Comparison of ENCODE assay signal across 25 mouse cellular contexts in genomic region chr11:98820968-98821367, GRCm38 (mm10). TPM values are rescaled to one million over a fixed set of nuclear protein-coding genes. Genes with fewer than 3 reads are reported as not detected.
DNase-seq lines count a peak whose midpoint lies in the region; ATAC-seq and TF ChIP-seq lines count a peak whose summit lies in the region.
"Had no signal": no experiment of that assay in that cellular context is flagged by ENCODE, and none has a peak within 500 bp of the region (broad histone marks: within the 10 kb centered on the region; RNA-seq: fewer than 3 reads in every experiment).

No protein-coding gene starts in this region.

- TF ChIP-seq CTCF in liver, embryonic 14.5 days (IDR thresholded peaks at IDR 0.05; ENCODE audit: low read depth): no peak
- no peak for TF ChIP-seq CTCF in liver, postnatal 0 days (IDR thresholded peaks at IDR 0.05; ENCODE audit: low read depth)
- no peak for TF ChIP-seq CTCF in MEL (IDR thresholded peaks at IDR 0.05 in 2 of 3, conservative IDR thresholded peaks at IDR 0.05 in 1 of 3; ENCODE audit: control insufficient read depth in 1 of 3, insufficient read depth in 1 of 3, low read depth in 2 of 3, low read length in 3 of 3, poor library complexity in 1 of 3, severe bottlenecking in 1 of 3)

- no peaks in the 10 kb centered on the region for H3K27me3 ChIP-seq in liver, embryonic 14.5 days (ENCODE audit: control insufficient read depth, insufficient read depth, low read length)
- no peaks in the 10 kb centered on the region for H3K27me3 ChIP-seq in liver, postnatal 0 days (ENCODE audit: insufficient read depth, low read length)
- no peaks in the 10 kb centered on the region for H3K27me3 ChIP-seq in MEL (ENCODE audit: control insufficient read depth in 1 of 2, insufficient read depth in 2 of 2, low read length in 2 of 2)
- H3K27me3 ChIP-seq in forebrain, embryonic 14.5 days (replicated peaks; ENCODE audit: control insufficient read depth, insufficient read depth, low read length): no peaks in the 10 kb centered on the region
- H3K27me3 ChIP-seq: CH12.LX; forebrain, embryonic 13.5 days; hindbrain, embryonic 13.5 days had no signal

- H3K9me3 ChIP-seq in liver, embryonic 14.5 days (ENCODE audit: control insufficient read depth, low read length): no peaks in the 10 kb centered on the region
- H3K9me3 ChIP-seq in liver, postnatal 0 days (ENCODE audit: low read length): no peaks in the 10 kb centered on the region
- H3K9me3 ChIP-seq in MEL (replicated peaks; ENCODE audit: insufficient read depth, low read length): no peaks in the 10 kb centered on the region
- H3K9me3 ChIP-seq in forebrain, embryonic 14.5 days (replicated peaks; ENCODE audit: control insufficient read depth, low read length): no peaks in the 10 kb centered on the region
- H3K9me3 ChIP-seq: forebrain, embryonic 10.5 days; forebrain, embryonic 13.5 days; G1E; hindbrain, embryonic 10.5 days; hindbrain, embryonic 13.5 days had no signal

- peaks cover 82% of the 10 kb centered on the region for H3K36me3 ChIP-seq in liver, embryonic 14.5 days (replicated peaks; ENCODE audit: control insufficient read depth, insufficient read depth, low read depth)
- peaks cover 79% of the 10 kb centered on the region for H3K36me3 ChIP-seq in liver, postnatal 0 days (replicated peaks; ENCODE audit: insufficient read depth, low read length)
- H3K36me3 ChIP-seq in MEL (ENCODE audit: control insufficient read depth in 1 of 2, insufficient read depth in 2 of 2, low read length in 2 of 2): peaks cover 40 to 64% of the 10 kb centered on the region in 2 experiments
- H3K36me3 ChIP-seq in forebrain, embryonic 14.5 days (ENCODE audit: control insufficient read depth, insufficient read depth, low read length): peaks cover 84% of the 10 kb centered on the region

- 33% methylated on average over 5 of the region's 5 CpGs for WGBS in liver, embryonic 14.5 days (ENCODE audit: insufficient replicate concordance)
- WGBS in liver, postnatal 0 days (ENCODE audit: insufficient replicate concordance): 54% methylated on average over 5 of the region's 5 CpGs
- WGBS in forebrain, embryonic 14.5 days: 98% methylated on average over 5 of the region's 5 CpGs

- 0 out of 2 replicates have a peak, but pooled peaks have one; percentile 16 for TF ChIP-seq EP300 in liver, embryonic 14.5 days (IDR thresholded peaks at IDR 0.05; ENCODE audit: low read depth)
- no peak for TF ChIP-seq EP300 in liver, postnatal 0 days (IDR thresholded peaks at IDR 0.05; ENCODE audit: low read depth)
- peak; percentile 72 to 84 for TF ChIP-seq EP300 in MEL (IDR thresholded peaks at IDR 0.05; ENCODE audit: low read depth in 1 of 2, low read length in 2 of 2)

- ATAC-seq in liver, embryonic 14.5 days (ENCODE audit: insufficient read depth): no peak; the same call in 1 of the 2 replicates
- ATAC-seq in liver, postnatal 0 days: no peak
- peak; percentile 82 for ATAC-seq in megakaryocyte progenitor cell, adult 5-6 weeks (replicated peaks; ENCODE audit: poor library complexity)
- ATAC-seq in forebrain, embryonic 14.5 days: no peak
- ATAC-seq: forebrain, embryonic 13.5 days; forebrain, postnatal 0 days; hindbrain, embryonic 16.5 days; inflammation-experienced regulatory T-cells, adult 6 months had no signal

- no peak for DNase-seq in liver, embryonic 14.5 days (ENCODE audit: low read depth in 3 of 3, low spot score in 3 of 3)
- no peak for DNase-seq in liver, postnatal 0 days
- DNase-seq in MEL (ENCODE audit: low read depth, low spot score): peak; percentile 76
- no peak for DNase-seq in forebrain, embryonic 14.5 days (ENCODE audit: low spot score)
- DNase-seq in layer of hippocampus, adult 9-10 months (ENCODE audit: low spot score): no peak
- DNase-seq: adrenal gland, adult 2 months; adrenal gland, postnatal 25 days; cerebellum, adult 11-12 months; cerebellum, adult 8-10 months; cerebellum, postnatal 10 days; cerebellum, postnatal 36 days; forebrain, postnatal 0 days; gastrocnemius, adult 2 months; gastrocnemius, postnatal 14 days; heart, adult 11 months had no signal

- no peak overlapping the region for H3K9ac ChIP-seq in liver, embryonic 14.5 days (replicated peaks)
- H3K9ac ChIP-seq in liver, postnatal 0 days (replicated peaks): no peak overlapping the region
- H3K9ac ChIP-seq in MEL (ENCODE audit: control insufficient read depth, low read depth, low read length, poor library complexity, severe bottlenecking): no peak overlapping the region
- no peak overlapping the region for H3K9ac ChIP-seq in forebrain, embryonic 14.5 days (ENCODE audit: low read length)
- H3K9ac ChIP-seq: forebrain, embryonic 13.5 days; forebrain, postnatal 0 days; hindbrain, embryonic 13.5 days had no signal

- no peak overlapping the region for H3K4me3 ChIP-seq in liver, embryonic 14.5 days (ENCODE audit: insufficient read depth in 1 of 2, low read depth in 2 of 2, low read length in 2 of 2)
- H3K4me3 ChIP-seq in liver, postnatal 0 days (ENCODE audit: low read depth, low read length): no peak overlapping the region
- no peak overlapping the region for H3K4me3 ChIP-seq in MEL (ENCODE audit: control insufficient read depth in 1 of 2, insufficient read depth in 1 of 2, low read depth in 2 of 2, low read length in 2 of 2)
- no peak overlapping the region for H3K4me3 ChIP-seq in forebrain, embryonic 14.5 days (ENCODE audit: low read depth, low read length)
- H3K4me3 ChIP-seq: forebrain, embryonic 10.5 days; forebrain, embryonic 13.5 days; gastrocnemius, adult 2 months; hindbrain, embryonic 10.5 days; hindbrain, embryonic 13.5 days had no signal

- H3K27ac ChIP-seq in liver, embryonic 14.5 days: no peak overlapping the region
- H3K27ac ChIP-seq in liver, postnatal 0 days (ENCODE audit: low read depth): no peak overlapping the region
- H3K27ac ChIP-seq in MEL (ENCODE audit: control insufficient read depth, low read depth, low read length): peak overlapping the region; percentile 16; the same call in 1 of the 2 replicates
- H3K27ac ChIP-seq in forebrain, embryonic 14.5 days (ENCODE audit: low read depth, low read length): no peak overlapping the region
- H3K27ac ChIP-seq: forebrain, embryonic 10.5 days; forebrain, embryonic 13.5 days; gastrocnemius, adult 2 months; hindbrain, embryonic 10.5 days; hindbrain, embryonic 13.5 days had no signal

- H3K79me2 ChIP-seq in MEL (ENCODE audit: control insufficient read depth, insufficient read depth, low read length, poor library complexity): peaks cover 38% of the 10 kb centered on the region

- no peak for TF ChIP-seq POLR2A in MEL (IDR thresholded peaks at IDR 0.05; ENCODE audit: control insufficient read depth in 1 of 2, insufficient read depth in 1 of 2, low read depth in 1 of 2, low read length in 2 of 2, poor library complexity in 1 of 2)

- peaks cover 0 to 10% of the 10 kb centered on the region in 2 experiments; a peak in 3 of 4 replicates for H3K4me1 ChIP-seq in liver, embryonic 14.5 days (replicated peaks; ENCODE audit: control insufficient read depth in 2 of 2, insufficient read depth in 2 of 2, low read length in 1 of 2)
- no peaks in the 10 kb centered on the region for H3K4me1 ChIP-seq in liver, postnatal 0 days (ENCODE audit: insufficient read depth)
- H3K4me1 ChIP-seq in MEL (ENCODE audit: control insufficient read depth in 1 of 2, insufficient read depth in 2 of 2, low read length in 2 of 2): peaks cover 5 to 10% of the 10 kb centered on the region in 2 experiments
- H3K4me1 ChIP-seq in forebrain, embryonic 14.5 days (ENCODE audit: control insufficient read depth, insufficient read depth, low read length): no peaks in the 10 kb centered on the region
- H3K4me1 ChIP-seq: forebrain, embryonic 10.5 days; forebrain, embryonic 13.5 days; hindbrain, embryonic 10.5 days; hindbrain, embryonic 13.5 days had no signal

- no peak overlapping the region for H3K4me2 ChIP-seq in liver, embryonic 14.5 days (ENCODE audit: low read depth)
- no peak overlapping the region for H3K4me2 ChIP-seq in liver, postnatal 0 days (ENCODE audit: low read depth, low read length)
- H3K4me2 ChIP-seq in forebrain, embryonic 14.5 days (ENCODE audit: low read length): no peak overlapping the region
- H3K4me2 ChIP-seq: forebrain, embryonic 13.5 days; heart, embryonic 11.5 days; hindbrain, embryonic 13.5 days had no signal

- no peak for TF ChIP-seq RAD21 in MEL (IDR thresholded peaks at IDR 0.05; ENCODE audit: low read depth, low read length)

RNA-seq across cellular contexts. Expression of gene Rapgefl1, which starts 15.6 kb away (rescaled TPM):
- 0.52 and 0.55 TPM in 2 replicates for polyA plus RNA-seq in liver, embryonic 14.5 days (2012; rRNA removed)
- 0.05 and 0.06 TPM in 2 replicates for polyA plus RNA-seq in liver, embryonic 14.5 days (2014; fragmentation: Nextera tagmentation; extraction: Ambion mirVana)
- 0.11 and 0.21 TPM in 2 replicates for polyA plus RNA-seq in liver, postnatal 0 days (2015; fragmentation: Nextera tagmentation; extraction: Ambion mirVana)
- total RNA-seq in MEL (2012; rRNA removed): 0.46 and 0.58 TPM in 2 replicates
- polyA plus RNA-seq in MEL (2012; ENCODE audit: insufficient read depth in 1 of 2, insufficient read length in 2 of 2, low read depth in 1 of 2, low replicate concordance in 2 of 2, missing spikeins in 1 of 2): 1 to 10 TPM in 1 of 2 experiments, not detected in 1; 1.4 TPM
- 0.24 and 1.8 TPM in 2 replicates for total RNA-seq in megakaryocyte progenitor cell, adult 5-6 weeks (2015)
- total RNA-seq in megakaryocyte progenitor cell, adult 5-6 weeks (2017): not detected in 2 replicates
- polyA plus RNA-seq in forebrain, embryonic 14.5 days (2014; fragmentation: Nextera tagmentation; extraction: Ambion mirVana): 3.0 and 4.5 TPM in 2 replicates

RNA-seq across cellular contexts. Expression of gene Casc3, which starts 16.3 kb away (rescaled TPM):
- polyA plus RNA-seq in liver, embryonic 14.5 days (2012; rRNA removed): 12.2 and 12.7 TPM in 2 replicates
- 11.5 and 13.0 TPM in 2 replicates for polyA plus RNA-seq in liver, embryonic 14.5 days (2014; fragmentation: Nextera tagmentation; extraction: Ambion mirVana)
- 6.7 and 7.0 TPM in 2 replicates for polyA plus RNA-seq in liver, postnatal 0 days (2015; fragmentation: Nextera tagmentation; extraction: Ambion mirVana)
- total RNA-seq in MEL (2012; rRNA removed): 18.2 and 20.9 TPM in 2 replicates
- 10 to 100 TPM; 58.6 to 61.0 TPM for polyA plus RNA-seq in MEL (2012; ENCODE audit: insufficient read depth in 1 of 2, insufficient read length in 2 of 2, low read depth in 1 of 2, low replicate concordance in 2 of 2, missing spikeins in 1 of 2)
- total RNA-seq in megakaryocyte progenitor cell, adult 5-6 weeks (2015): 38.3 and 39.0 TPM in 2 replicates
- 18.3 and 31.7 TPM in 2 replicates for total RNA-seq in megakaryocyte progenitor cell, adult 5-6 weeks (2017)
- polyA plus RNA-seq in forebrain, embryonic 14.5 days (2014; fragmentation: Nextera tagmentation; extraction: Ambion mirVana): 41.0 and 45.0 TPM in 2 replicates

RNA-seq across cellular contexts. Expression of gene Msl1, which starts 25.7 kb away (rescaled TPM):
- 11.5 and 15.8 TPM in 2 replicates for polyA plus RNA-seq in liver, embryonic 14.5 days (2012; rRNA removed)
- polyA plus RNA-seq in liver, embryonic 14.5 days (2014; fragmentation: Nextera tagmentation; extraction: Ambion mirVana): 4.5 and 4.9 TPM in 2 replicates
- polyA plus RNA-seq in liver, postnatal 0 days (2015; fragmentation: Nextera tagmentation; extraction: Ambion mirVana): 5.4 and 6.5 TPM in 2 replicates
- total RNA-seq in MEL (2012; rRNA removed): 35.0 and 37.1 TPM in 2 replicates
- 10 to 100 TPM in 1 of 2 experiments, not detected in 1; 49.4 TPM for polyA plus RNA-seq in MEL (2012; ENCODE audit: insufficient read depth in 1 of 2, insufficient read length in 2 of 2, low read depth in 1 of 2, low replicate concordance in 2 of 2, missing spikeins in 1 of 2)
- 60.8 and 62.0 TPM in 2 replicates for total RNA-seq in megakaryocyte progenitor cell, adult 5-6 weeks (2015)
- 76.3 and 99.9 TPM in 2 replicates for total RNA-seq in megakaryocyte progenitor cell, adult 5-6 weeks (2017)
- 19.3 and 20.5 TPM in 2 replicates for polyA plus RNA-seq in forebrain, embryonic 14.5 days (2014; fragmentation: Nextera tagmentation; extraction: Ambion mirVana)

RNA-seq across cellular contexts. Expression of gene Wipf2, which starts 42.5 kb away (rescaled TPM):
- polyA plus RNA-seq in liver, embryonic 14.5 days (2012; rRNA removed): 2.0 and 2.1 TPM in 2 replicates
- 1.1 and 1.4 TPM in 2 replicates for polyA plus RNA-seq in liver, embryonic 14.5 days (2014; fragmentation: Nextera tagmentation; extraction: Ambion mirVana)
- 1.2 TPM in 2 replicates for polyA plus RNA-seq in liver, postnatal 0 days (2015; fragmentation: Nextera tagmentation; extraction: Ambion mirVana)
- 2.9 and 3.2 TPM in 2 replicates for total RNA-seq in MEL (2012; rRNA removed)
- polyA plus RNA-seq in MEL (2012; ENCODE audit: insufficient read depth in 1 of 2, insufficient read length in 2 of 2, low read depth in 1 of 2, low replicate concordance in 2 of 2, missing spikeins in 1 of 2): 1 to 10 TPM in 1 of 2 experiments, not detected in 1; 7.1 TPM
- total RNA-seq in megakaryocyte progenitor cell, adult 5-6 weeks (2015): 15.0 and 17.1 TPM in 2 replicates
- total RNA-seq in megakaryocyte progenitor cell, adult 5-6 weeks (2017): 3.0 and 3.6 TPM in 2 replicates
- polyA plus RNA-seq in forebrain, embryonic 14.5 days (2014; fragmentation: Nextera tagmentation; extraction: Ambion mirVana): 3.3 and 3.7 TPM in 2 replicates

RNA-seq across cellular contexts. Expression of gene Nr1d1, which starts 45.8 kb away (rescaled TPM):
- polyA plus RNA-seq in liver, embryonic 14.5 days (2012; rRNA removed): 0.54 and 0.65 TPM in 2 replicates
- polyA plus RNA-seq in liver, embryonic 14.5 days (2014; fragmentation: Nextera tagmentation; extraction: Ambion mirVana): 0.56 and 0.58 TPM in 2 replicates
- 2.0 and 4.2 TPM in 2 replicates for polyA plus RNA-seq in liver, postnatal 0 days (2015; fragmentation: Nextera tagmentation; extraction: Ambion mirVana)
- total RNA-seq in MEL (2012; rRNA removed): 1.9 and 2.0 TPM in 2 replicates
- 1 to 10 TPM in 1 of 2 experiments, not detected in 1; 5.6 TPM for polyA plus RNA-seq in MEL (2012; ENCODE audit: insufficient read depth in 1 of 2, insufficient read length in 2 of 2, low read depth in 1 of 2, low replicate concordance in 2 of 2, missing spikeins in 1 of 2)
- total RNA-seq in megakaryocyte progenitor cell, adult 5-6 weeks (2015): 3.3 and 3.5 TPM in 2 replicates
- 0.47 and 0.87 TPM in 2 replicates for total RNA-seq in megakaryocyte progenitor cell, adult 5-6 weeks (2017)
- 2.2 and 3.1 TPM in 2 replicates for polyA plus RNA-seq in forebrain, embryonic 14.5 days (2014; fragmentation: Nextera tagmentation; extraction: Ambion mirVana)
